ENCODE assay signal across 22 mouse cellular contexts in genomic region chr2:163711368-163711868, GRCm38 (mm10). TPM values are rescaled to one million over a fixed set of nuclear protein-coding genes. Genes with fewer than 3 reads are reported as not detected.
DNase-seq lines count a peak whose midpoint lies in the region; ATAC-seq and TF ChIP-seq lines count a peak whose summit lies in the region.
"Had no signal": no experiment of that assay in that cellular context is flagged by ENCODE, and none has a peak within 500 bp of the region (broad histone marks: within the 10 kb centered on the region; RNA-seq: fewer than 3 reads in every experiment).

No protein-coding gene starts in this region.

- no peak for TF ChIP-seq CTCF in liver, postnatal 0 days (IDR thresholded peaks at IDR 0.05; ENCODE audit: low read depth)
- no peak for TF ChIP-seq CTCF in heart, postnatal 0 days (IDR thresholded peaks at IDR 0.05; ENCODE audit: low read depth)

- peak overlapping the region; percentile 70 to 81 for H3K27ac ChIP-seq in heart, embryonic 14.5 days (replicated peaks in 1 of 2; ENCODE audit: control insufficient read depth in 1 of 2, insufficient read depth in 1 of 2, low read depth in 2 of 2, low read length in 2 of 2)
- 0 out of 2 replicates have a peak overlapping the region, but pooled peaks have one; percentile 22 for H3K27ac ChIP-seq in liver, postnatal 0 days (ENCODE audit: low read depth)
- H3K27ac ChIP-seq in liver, embryonic 12.5 days, result no peak overlapping the region
- peak overlapping the region; percentile 77 for H3K27ac ChIP-seq in heart, postnatal 0 days (ENCODE audit: low read depth)
- H3K27ac ChIP-seq: forebrain, embryonic 12.5 days; limb, embryonic 15.5 days; neural tube, embryonic 13.5 days; stomach, postnatal 0 days had no signal

- H3K4me1 ChIP-seq in heart, embryonic 14.5 days (ENCODE audit: control insufficient read depth in 2 of 2, insufficient read depth in 2 of 2, low read length in 2 of 2), result peaks cover 43 to 63% of the 10 kb centered on the region in 2 experiments
- H3K4me1 ChIP-seq in liver, postnatal 0 days (ENCODE audit: insufficient read depth), result peaks cover 38% of the 10 kb centered on the region
- peaks cover 56% of the 10 kb centered on the region for H3K4me1 ChIP-seq in liver, embryonic 12.5 days
- H3K4me1 ChIP-seq in heart, postnatal 0 days (ENCODE audit: control insufficient read depth, insufficient read depth), result peaks cover 53% of the 10 kb centered on the region

- no peaks in the 10 kb centered on the region for H3K27me3 ChIP-seq in heart, embryonic 14.5 days (ENCODE audit: control insufficient read depth, insufficient read depth, low read length)
- H3K27me3 ChIP-seq in liver, postnatal 0 days (ENCODE audit: insufficient read depth, low read length), result no peaks in the 10 kb centered on the region
- no peaks in the 10 kb centered on the region for H3K27me3 ChIP-seq in liver, embryonic 12.5 days (replicated peaks)
- no peaks in the 10 kb centered on the region for H3K27me3 ChIP-seq in heart, postnatal 0 days (ENCODE audit: control insufficient read depth, insufficient read depth, low read length)
- H3K27me3 ChIP-seq: forebrain, embryonic 12.5 days; limb, embryonic 15.5 days; megakaryocyte, embryonic 14.5 days; neural tube, embryonic 13.5 days had no signal

- H3K36me3 ChIP-seq in heart, embryonic 14.5 days (ENCODE audit: control insufficient read depth, insufficient read depth, low read length), result peaks cover 13% of the 10 kb centered on the region
- H3K36me3 ChIP-seq in liver, postnatal 0 days (replicated peaks; ENCODE audit: insufficient read depth, low read length), result peaks cover 8% of the 10 kb centered on the region; the same call in 1 of the 2 replicates
- H3K36me3 ChIP-seq in liver, embryonic 12.5 days, result peaks cover 20% of the 10 kb centered on the region
- H3K36me3 ChIP-seq in heart, postnatal 0 days (replicated peaks; ENCODE audit: control insufficient read depth, insufficient read depth, low read length), result peaks cover 3% of the 10 kb centered on the region; the same call in 1 of the 2 replicates
- H3K36me3 ChIP-seq: limb, embryonic 15.5 days; neural tube, embryonic 13.5 days had no signal

- WGBS in heart, embryonic 14.5 days, result 78% methylated on average over 8 of the region's 8 CpGs
- WGBS in liver, postnatal 0 days (ENCODE audit: insufficient replicate concordance), result 87% methylated on average over 8 of the region's 8 CpGs
- 89% methylated on average over 8 of the region's 8 CpGs for WGBS in liver, embryonic 12.5 days (ENCODE audit: insufficient replicate concordance)
- WGBS in heart, postnatal 0 days, result 77% methylated on average over 8 of the region's 8 CpGs

- H3K4me2 ChIP-seq in heart, embryonic 14.5 days (ENCODE audit: low read length), result 0 out of 2 replicates have a peak overlapping the region, but pooled peaks have one; percentile 3
- no peak overlapping the region for H3K4me2 ChIP-seq in liver, postnatal 0 days (ENCODE audit: low read depth, low read length)
- H3K4me2 ChIP-seq in liver, embryonic 12.5 days, result no peak overlapping the region
- H3K4me2 ChIP-seq in heart, postnatal 0 days (ENCODE audit: low read depth, low read length), result no peak overlapping the region
- H3K4me2 ChIP-seq: forebrain, embryonic 12.5 days; limb, embryonic 15.5 days; neural tube, embryonic 13.5 days had no signal

- H3K9me3 ChIP-seq in heart, embryonic 14.5 days (ENCODE audit: control insufficient read depth, low read length), result no peaks in the 10 kb centered on the region
- no peaks in the 10 kb centered on the region for H3K9me3 ChIP-seq in liver, postnatal 0 days (ENCODE audit: low read length)
- H3K9me3 ChIP-seq in liver, embryonic 12.5 days (replicated peaks), result no peaks in the 10 kb centered on the region
- H3K9me3 ChIP-seq in heart, postnatal 0 days (replicated peaks; ENCODE audit: control insufficient read depth, low read length), result no peaks in the 10 kb centered on the region
- H3K9me3 ChIP-seq: forebrain, embryonic 12.5 days; G1E; limb, embryonic 15.5 days; megakaryocyte, embryonic 14.5 days; neural tube, embryonic 13.5 days had no signal

- no peak for TF ChIP-seq EP300 in liver, postnatal 0 days (IDR thresholded peaks at IDR 0.05; ENCODE audit: low read depth)
- TF ChIP-seq EP300 in heart, postnatal 0 days (IDR thresholded peaks at IDR 0.05; ENCODE audit: low read depth), result no peak

- peak overlapping the region; percentile 45; the same call in 1 of the 2 replicates for H3K9ac ChIP-seq in heart, embryonic 14.5 days (ENCODE audit: low read length)
- no peak overlapping the region for H3K9ac ChIP-seq in liver, postnatal 0 days (replicated peaks)
- H3K9ac ChIP-seq in liver, embryonic 12.5 days, result no peak overlapping the region
- no peak overlapping the region for H3K9ac ChIP-seq in heart, postnatal 0 days (replicated peaks; ENCODE audit: low read depth, low read length)
- H3K9ac ChIP-seq: forebrain, embryonic 12.5 days; limb, embryonic 15.5 days; neural tube, embryonic 13.5 days had no signal

- intact Hi-C loops in heart, postnatal 25 days (cut with DNase I), result no loop called here

- no peak overlapping the region for H3K4me3 ChIP-seq in heart, embryonic 14.5 days (ENCODE audit: control insufficient read depth in 1 of 2, insufficient read depth in 1 of 2, low read depth in 1 of 2, low read length in 2 of 2)
- H3K4me3 ChIP-seq in liver, postnatal 0 days (ENCODE audit: low read depth, low read length), result no peak overlapping the region
- H3K4me3 ChIP-seq in liver, embryonic 12.5 days, result no peak overlapping the region
- H3K4me3 ChIP-seq in heart, postnatal 0 days (ENCODE audit: low read depth, low read length), result no peak overlapping the region
- H3K4me3 ChIP-seq: forebrain, embryonic 12.5 days; limb, embryonic 15.5 days; megakaryocyte, embryonic 14.5 days; neural tube, embryonic 13.5 days had no signal

- ATAC-seq in frontal cortex, adult (ENCODE audit: low TSS enrichment), result peak; percentile 61
- ATAC-seq in heart, embryonic 14.5 days (ENCODE audit: insufficient number of reproducible peaks, insufficient read depth, low FRiP score, low read depth), result no peak
- no peak for ATAC-seq in liver, postnatal 0 days
- no peak for ATAC-seq in liver, embryonic 12.5 days
- no peak for ATAC-seq in heart, postnatal 0 days (ENCODE audit: insufficient read depth, low read depth)
- ATAC-seq: CD4-positive, CD25-positive, alpha-beta regulatory T cell, adult 4 months; inflammation-experienced regulatory T-cells, adult 6 months had no signal

- no peak for DNase-seq in frontal cortex, postnatal 14 days (ENCODE audit: low spot score in 2 of 2)
- DNase-seq in heart, postnatal 25 days (ENCODE audit: low spot score), result no peak
- no peak for DNase-seq in liver, postnatal 0 days
- no peak for DNase-seq in heart, postnatal 0 days (ENCODE audit: low spot score)
- no peak for DNase-seq in thymus, postnatal 0 days (ENCODE audit: low spot score)
- DNase-seq: adrenal gland, postnatal 14 days; cerebellum, adult 18-20 months; cerebellum, postnatal 25 days; gastrocnemius, postnatal 25 days; layer of hippocampus, postnatal 36 days; midbrain, embryonic 14.5 days had no signal

RNA-seq across cellular contexts. Expression of gene Ada, which starts 38.6 kb away (rescaled TPM):
- 2.3 and 4.0 TPM in 2 replicates for polyA plus RNA-seq in heart, embryonic 14.5 days (2014; fragmentation: Nextera tagmentation; extraction: Ambion mirVana)
- under 1 TPM; 0.39 to 0.68 TPM for total RNA-seq in heart, postnatal 25 days (2021)
- polyA plus RNA-seq in liver, postnatal 0 days (2015; fragmentation: Nextera tagmentation; extraction: Ambion mirVana), result 2.7 TPM in 2 replicates
- 6.6 and 6.7 TPM in 2 replicates for polyA plus RNA-seq in liver, embryonic 12.5 days (2016; fragmentation: Nextera tagmentation; extraction: Ambion mirVana)
- 2.4 and 4.1 TPM in 2 replicates for total RNA-seq in heart, postnatal 0 days (2014; rRNA removed; ENCODE audit: low replicate concordance)
- polyA plus RNA-seq in heart, postnatal 0 days (2015; fragmentation: Nextera tagmentation; extraction: Ambion mirVana), result 1.9 and 2.2 TPM in 2 replicates
- 73.2 and 83.0 TPM in 2 replicates for polyA plus RNA-seq in thymus, postnatal 0 days (2015; fragmentation: Nextera tagmentation; extraction: Ambion mirVana)

RNA-seq across cellular contexts. Expression of gene Pkig, which starts 53.2 kb away (rescaled TPM):
- 324 and 359 TPM in 2 replicates for polyA plus RNA-seq in heart, embryonic 14.5 days (2014; fragmentation: Nextera tagmentation; extraction: Ambion mirVana)
- 100 to 1,000 TPM; 211 to 235 TPM for total RNA-seq in heart, postnatal 25 days (2021)
- 84.9 and 85.0 TPM in 2 replicates for polyA plus RNA-seq in liver, postnatal 0 days (2015; fragmentation: Nextera tagmentation; extraction: Ambion mirVana)
- polyA plus RNA-seq in liver, embryonic 12.5 days (2016; fragmentation: Nextera tagmentation; extraction: Ambion mirVana), result 133 and 134 TPM in 2 replicates
- total RNA-seq in heart, postnatal 0 days (2014; rRNA removed; ENCODE audit: low replicate concordance), result 363 and 431 TPM in 2 replicates
- polyA plus RNA-seq in heart, postnatal 0 days (2015; fragmentation: Nextera tagmentation; extraction: Ambion mirVana), result 495 and 511 TPM in 2 replicates
- polyA plus RNA-seq in thymus, postnatal 0 days (2015; fragmentation: Nextera tagmentation; extraction: Ambion mirVana), result 63.5 and 66.1 TPM in 2 replicates
